Mouse (Mus musculus): ENCODE data around the gene Naip1.

GRCm38 (mm10) chr13:100461336-100461735, 8.7 kb upstream of the Naip1 start:
- TF ChIP-seq HCFC1 (IDR thresholded peaks at IDR 0.05; ENCODE audit: borderline replicate concordance, insufficient read depth, low read length): no peak
- no peak for TF ChIP-seq CHD2 (IDR thresholded peaks at IDR 0.05; ENCODE audit: low read depth, low read length)
- TF ChIP-seq ZC3H11A (IDR thresholded peaks at IDR 0.05; ENCODE audit: borderline replicate concordance, low read depth, low read length): no peak
- TF ChIP-seq ZNF384 (IDR thresholded peaks at IDR 0.05; ENCODE audit: low read depth, low read length): no peak
- no peak for TF ChIP-seq MAFK (IDR thresholded peaks at IDR 0.05; ENCODE audit: insufficient read depth, low read depth, low read length)

Measured in ES-E14 (cell line).